Mouse (Mus musculus) midbrain, embryonic 16.5 days (tissue): Measurements from ENCODE around the gene Wls. TPM values are rescaled to one million over a fixed set of nuclear protein-coding genes. Genes with fewer than 3 reads are reported as not detected.

ENCODE experiments used
- ATAC-seq: fragments of 200-750 bp; cut with Nextera tagmentation; 2 replicates; pipeline ENCODE4 v1.8.0; 2017; ENCODE audit warnings: moderate TSS enrichment
- H3K27ac ChIP-seq: fragments of 300-500 bp; sonication (generic); 2 replicates; pipeline ENCODE4 v1.5.1; 2014; ENCODE audit warnings: mild to moderate bottlenecking, low read length, mixed read lengths
- H3K27me3 ChIP-seq: fragments of 300-500 bp; sonication (generic); 2 replicates; pipeline ENCODE4 v1.6.1; 2014; ENCODE audit warnings: low read depth, low read length, mixed read lengths; ENCODE audit not compliant: control insufficient read depth, insufficient read depth
- H3K36me3 ChIP-seq: fragments of 300-500 bp; sonication (generic); 2 replicates; pipeline ENCODE4 v1.6.1; 2014; ENCODE audit warnings: mild to moderate bottlenecking, low read length, moderate library complexity, mixed read lengths; ENCODE audit not compliant: control insufficient read depth, insufficient read depth
- H3K4me1 ChIP-seq: fragments of 300-500 bp; sonication (generic); 2 replicates; pipeline ENCODE4 v1.6.1; 2014; ENCODE audit warnings: mild to moderate bottlenecking, low read length, mixed read lengths; ENCODE audit not compliant: control insufficient read depth, insufficient read depth
- H3K4me2 ChIP-seq: fragments of 300-500 bp; sonication (generic); 2 replicates; pipeline ENCODE4 v1.6.1; 2014; ENCODE audit warnings: mild to moderate bottlenecking, low read length, mixed read lengths
- H3K4me3 ChIP-seq: fragments of 300-500 bp; sonication (generic); 2 replicates; pipeline ENCODE4 v1.5.1; 2014; ENCODE audit warnings: low read depth, mild to moderate bottlenecking, low read length, moderate library complexity, mixed read lengths
- H3K9ac ChIP-seq: fragments of 300-500 bp; sonication (generic); 2 replicates; pipeline ENCODE4 v1.6.1; 2014; ENCODE audit warnings: low read depth, low read length, mixed read lengths
- H3K9me3 ChIP-seq: fragments of 300-500 bp; sonication (generic); replicated peaks from 2 replicates; pipeline ENCODE4 v1.6.1; 2014; ENCODE audit warnings: mild to moderate bottlenecking, low read length, mixed read lengths; ENCODE audit not compliant: control insufficient read depth, poor library complexity, severe bottlenecking
- WGBS: fragments of 180-500 bp; shearing (Covaris S2); extraction: QIAGEN DNeasy Blood & Tissue Kit; methylation state at CpG from one replicate; pipeline ENCODE4 v1.1.7; 2014; 5-methylcytosine and 5-hydroxymethylcytosine counted together
- polyA plus RNA-seq: library from polyadenylated mRNA; unstranded; fragments of >200 nt; fragmentation: Nextera tagmentation; extraction: Ambion mirVana; gene quantifications from 2 replicates; pipeline ENCODE4 v1.2.1, GENCODE M21; 2015

Gene Wls
- polyA plus RNA-seq, 1 experiment from 2014 or later, result 70.4 TPM

DNA sequence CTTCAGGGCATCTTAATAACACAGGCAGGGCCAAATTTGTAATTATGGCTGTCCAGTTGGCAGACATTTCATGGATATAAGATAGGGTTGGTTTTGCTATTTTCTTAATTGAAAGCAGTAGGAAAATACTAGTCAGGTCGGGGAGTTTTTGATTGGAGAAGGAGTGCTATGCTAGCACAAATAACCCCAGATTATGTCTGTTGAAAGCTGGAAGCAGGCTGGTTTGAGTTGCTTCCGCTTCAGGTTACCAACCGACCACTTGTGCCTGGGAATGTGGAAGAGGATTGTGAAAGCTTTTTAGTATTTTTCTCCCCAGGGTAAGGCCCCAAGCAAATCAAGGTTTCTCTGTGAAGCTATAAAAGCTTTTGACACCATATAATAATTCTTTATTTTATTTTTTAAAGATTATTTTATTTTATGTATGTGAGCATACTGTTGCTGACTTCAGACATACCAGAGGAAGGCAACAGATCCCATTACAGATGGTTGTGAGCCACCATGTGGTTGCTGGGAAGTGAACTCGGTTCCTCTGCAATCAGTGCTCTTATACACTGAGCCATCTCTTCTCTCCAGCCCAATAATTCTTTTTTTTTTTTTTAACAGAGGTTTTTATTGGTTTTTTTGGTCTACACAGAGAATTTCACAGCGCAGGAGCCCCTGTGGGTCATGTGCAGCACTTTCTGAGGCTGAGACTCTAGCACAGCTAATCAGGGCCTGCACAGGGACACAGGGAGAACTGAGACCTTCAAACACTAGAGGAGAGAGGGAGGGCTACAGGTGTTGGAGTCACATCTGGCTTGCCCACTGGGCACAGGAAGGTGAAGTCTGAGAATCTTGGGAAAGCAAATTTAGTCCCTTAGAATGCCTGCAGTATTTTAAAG is 50.9 kb downstream of the Wls start:
- H3K4me1 ChIP-seq, result peaks cover 8% of the 10 kb centered on the region
- no peak overlapping the region for H3K4me2 ChIP-seq
- no peak overlapping the region for H3K4me3 ChIP-seq
- H3K9me3 ChIP-seq, result no peaks in the 10 kb centered on the region
- no peak overlapping the region for H3K27ac ChIP-seq
- H3K9ac ChIP-seq, result no peak overlapping the region
- no peaks in the 10 kb centered on the region for H3K27me3 ChIP-seq
- no peaks in the 10 kb centered on the region for H3K36me3 ChIP-seq
- ATAC-seq, result no peak
- WGBS, result 82% methylated on average over 5 of the region's 5 CpGs

DNA sequence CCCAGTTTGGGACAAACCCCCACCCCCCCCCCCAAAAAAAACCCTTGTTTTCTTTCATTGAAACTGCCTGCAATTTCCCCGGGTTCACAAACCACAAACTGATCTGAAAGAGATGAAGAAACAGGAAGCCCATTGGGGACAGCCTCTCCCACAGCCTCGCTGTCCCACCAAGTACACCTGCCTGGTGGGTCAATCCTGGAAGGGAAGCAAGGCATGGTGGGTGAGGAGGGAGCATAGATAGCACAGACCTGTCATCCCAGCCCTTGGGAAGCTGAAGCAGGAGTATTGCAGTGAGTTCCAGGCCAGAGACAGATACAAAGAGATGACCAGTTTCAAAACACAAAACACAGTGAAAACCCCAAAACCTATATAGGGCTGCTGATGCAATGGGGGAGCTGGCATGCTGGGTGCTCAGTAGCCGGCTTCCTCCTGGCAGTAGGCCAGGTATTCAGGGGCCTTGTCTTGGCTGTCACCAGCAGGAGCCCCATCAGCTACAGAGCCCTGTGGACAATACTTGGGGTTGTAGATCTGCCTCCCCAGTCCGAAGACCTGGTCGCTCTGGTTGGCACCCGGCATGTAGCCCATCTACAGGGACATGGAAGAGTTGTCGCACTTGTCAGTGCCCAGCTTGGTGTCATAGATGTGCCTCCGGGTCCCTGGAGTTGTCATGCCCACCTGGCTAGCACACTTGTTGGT is 51.7 kb downstream of the Wls start:
- Histone ChIP-seq H3K4me1 (no peaks in the 10 kb centered on the region), H3K4me2 (no peak overlapping the region), H3K9ac (no peak overlapping the region), H3K4me3 (no peak overlapping the region), H3K36me3 (no peaks in the 10 kb centered on the region), H3K27ac (no peak overlapping the region), H3K27me3 (no peaks in the 10 kb centered on the region), H3K9me3 (no peaks in the 10 kb centered on the region)
- WGBS, result 92% methylated on average over 8 of the region's 8 CpGs
- no peak for ATAC-seq

DNA sequence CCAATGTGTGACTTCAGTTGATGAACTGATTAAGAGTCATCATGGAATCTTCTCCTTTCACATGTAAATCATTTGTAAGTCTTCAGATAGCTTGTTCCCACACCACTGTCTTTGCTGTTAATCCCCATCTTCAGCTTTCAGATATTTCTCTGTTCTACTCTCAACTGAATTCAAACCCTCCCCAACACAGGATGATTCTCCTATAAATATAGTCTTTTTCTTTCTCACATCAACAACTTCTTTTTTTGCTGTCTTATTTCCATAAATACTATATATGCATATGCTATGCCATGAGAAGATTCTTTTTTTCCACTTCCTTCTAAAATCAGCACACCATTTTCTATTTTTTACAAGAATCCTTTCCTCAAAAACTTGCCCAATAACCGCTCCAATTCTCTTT is 67.9 kb downstream of the Wls start:
- H3K27me3 ChIP-seq, result no peaks in the 10 kb centered on the region
- 100% methylated on average over 1 of the region's 1 CpGs for WGBS
- no peak overlapping the region for H3K9ac ChIP-seq
- no peak overlapping the region for H3K4me2 ChIP-seq
- no peaks in the 10 kb centered on the region for H3K4me1 ChIP-seq
- no peak overlapping the region for H3K27ac ChIP-seq
- H3K9me3 ChIP-seq, result no peaks in the 10 kb centered on the region
- no peak for ATAC-seq
- no peaks in the 10 kb centered on the region for H3K36me3 ChIP-seq
- H3K4me3 ChIP-seq, result no peak overlapping the region

DNA sequence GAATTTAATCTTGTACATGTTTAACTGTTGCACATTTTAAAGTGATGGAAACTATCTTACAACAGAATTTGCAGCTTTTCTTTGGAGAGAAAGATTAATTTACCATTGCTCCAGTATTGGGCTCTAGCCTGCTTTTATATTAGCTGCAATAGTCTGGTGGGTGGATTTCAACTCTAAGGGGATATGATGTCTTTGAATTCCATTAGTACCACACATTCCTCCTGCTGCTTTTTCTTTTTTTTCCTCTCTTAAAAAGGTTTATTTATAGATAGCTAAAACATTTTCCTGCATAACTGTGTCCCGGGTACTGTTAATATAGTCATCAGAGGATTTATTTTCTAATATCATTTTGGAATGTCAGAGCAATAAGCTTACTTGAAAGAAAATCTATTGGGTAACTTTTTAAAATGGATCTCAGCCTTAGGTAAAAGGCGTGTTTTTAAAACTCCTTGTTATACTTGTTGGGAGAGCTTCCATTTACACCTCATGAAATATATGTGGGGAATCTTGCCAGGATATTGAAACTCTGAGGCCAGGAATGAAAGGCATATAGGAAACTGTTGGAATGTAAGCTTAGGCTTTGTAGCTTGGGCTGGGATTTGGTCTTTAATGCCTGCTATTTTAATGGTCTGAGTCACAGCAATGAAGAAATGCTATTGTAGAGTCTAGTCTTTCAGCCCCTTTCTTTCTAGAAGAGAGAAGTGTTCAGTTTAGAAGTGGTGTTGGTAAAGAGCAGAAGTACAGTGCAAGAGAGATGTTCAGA is 78.0 kb downstream of the Wls start:
- H3K4me1 ChIP-seq, result no peaks in the 10 kb centered on the region
- no peak overlapping the region for H3K4me3 ChIP-seq
- no peaks in the 10 kb centered on the region for H3K27me3 ChIP-seq
- no peak overlapping the region for H3K9ac ChIP-seq
- H3K9me3 ChIP-seq, result no peaks in the 10 kb centered on the region
- WGBS, result 86% methylated on average over 2 of the region's 2 CpGs
- no peak for ATAC-seq
- H3K27ac ChIP-seq, result no peak overlapping the region
- H3K4me2 ChIP-seq, result no peak overlapping the region
- no peaks in the 10 kb centered on the region for H3K36me3 ChIP-seq

Other genes starting within 250 kb of the Wls start
- not detected in 2 replicates for gene Rpe65, start 240.5 kb upstream of the Wls start, polyA plus RNA-seq